Mouse (Mus musculus) kidney, adult 2 months (tissue): ENCODE measurements around the gene Birc6.

ENCODE experiments used
- CTCF ChIP-seq: fragments of 200-500 bp; conservative IDR thresholded peaks from 2 replicates; pipeline ENCODE4 v1.5.1; 2011; ENCODE audit warnings: low read depth, mild to moderate bottlenecking, control low read depth, low read length, moderate library complexity, mixed read lengths; ENCODE audit not compliant: insufficient read depth, insufficient read length
- POLR2A ChIP-seq: fragments of 200-500 bp; IDR thresholded peaks from one replicate; pipeline ENCODE4 v1.6.1; 2011; ENCODE audit warnings: low read depth, low read length, control low read depth

DNA sequence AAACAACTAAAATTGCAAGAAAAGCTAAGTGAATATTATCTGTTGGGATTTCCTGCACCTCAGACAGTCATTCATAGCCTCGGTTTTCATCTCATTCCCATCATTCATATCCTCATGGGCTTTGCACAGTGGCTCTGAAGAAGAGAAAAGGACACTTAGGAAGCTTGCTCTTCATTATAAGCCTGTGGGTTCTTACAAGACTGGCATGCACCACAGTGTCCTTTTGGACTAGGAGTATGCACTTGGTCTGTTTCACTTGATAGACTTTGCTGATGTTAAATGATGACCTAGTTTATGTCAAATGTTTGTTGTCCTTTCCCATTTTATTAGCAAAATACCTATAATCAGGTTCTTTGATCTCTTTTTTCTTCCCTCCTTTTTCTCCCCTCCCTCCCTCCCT is 9.4 kb downstream of the Birc6 start:
- TF ChIP-seq CTCF = no peak
- no peak for TF ChIP-seq POLR2A
